Mouse (Mus musculus) forebrain, embryonic 12.5 days (tissue): ENCODE results near the gene Arhgef28. TPM values are rescaled to one million over a fixed set of nuclear protein-coding genes. Genes with fewer than 3 reads are reported as not detected.
A peak's percentile ranks its signal among the peaks of the same experiment; 100 is the strongest.
"Not testable (repeated sequence)": the region's sequence is repeated elsewhere in the genome, so short reads cannot be mapped to it uniquely, and the experiment has no call there.

Experiments
- ATAC-seq: fragments of 200-750 bp; cut with Nextera tagmentation; 2 replicates; pipeline ENCODE4 v1.8.0; 2017; ENCODE audit warnings: moderate TSS enrichment; ENCODE audit not compliant: low FRiP score
- H3K27ac ChIP-seq: fragments of 300-500 bp; sonication (generic); 2 replicates; pipeline ENCODE4 v1.5.1; 2016; ENCODE audit warnings: mild to moderate bottlenecking
- H3K27me3 ChIP-seq: fragments of 300-500 bp; sonication (generic); 2 replicates; pipeline ENCODE4 v1.6.1; 2016; ENCODE audit warnings: mild to moderate bottlenecking
- H3K36me3 ChIP-seq: fragments of 300-500 bp; sonication (generic); replicated peaks from 2 replicates; pipeline ENCODE4 v1.6.1; 2016; ENCODE audit warnings: mild to moderate bottlenecking
- H3K4me1 ChIP-seq: fragments of 300-500 bp; sonication (generic); 2 replicates; pipeline ENCODE4 v1.6.1; 2016
- H3K4me2 ChIP-seq: fragments of 300-500 bp; sonication (generic); 2 replicates; pipeline ENCODE4 v1.6.1; 2016; ENCODE audit warnings: mild to moderate bottlenecking, moderate library complexity
- H3K4me3 ChIP-seq: fragments of 300-500 bp; sonication (generic); replicated peaks from 2 replicates; pipeline ENCODE4 v1.5.1; 2016; ENCODE audit warnings: mild to moderate bottlenecking
- H3K9ac ChIP-seq: fragments of 300-500 bp; sonication (generic); 2 replicates; pipeline ENCODE4 v1.6.1; 2016; ENCODE audit warnings: mild to moderate bottlenecking
- H3K9me3 ChIP-seq: fragments of 300-500 bp; sonication (generic); 2 replicates; pipeline ENCODE4 v1.6.1; 2016
- WGBS: fragments of 180-500 bp; shearing (Covaris S2); methylation state at CpG from one replicate; pipeline ENCODE4 v1.1.7; 2016; 5-methylcytosine and 5-hydroxymethylcytosine counted together
- polyA plus RNA-seq: library from polyadenylated mRNA; unstranded; fragments of >200 nt; fragmentation: Nextera tagmentation; extraction: Ambion mirVana; gene quantifications from 2 replicates; pipeline ENCODE4 v1.2.1, GENCODE M21; 2016

Gene Arhgef28
- polyA plus RNA-seq, 1 experiment from 2014 or later: 5.8 TPM

GRCm38 (mm10) chr13:98093483-98093882 is 112.8 kb downstream of the Arhgef28 start:
- Histone ChIP-seq H3K4me3 (no peak overlapping the region), H3K4me2 (no peak overlapping the region), H3K27ac (no peak overlapping the region), H3K27me3 (0 out of 2 replicates have a peak, but pooled peaks cover 2% of the 10 kb centered on the region), H3K9me3 (no peaks in the 10 kb centered on the region), H3K9ac (no peak overlapping the region), H3K4me1 (peaks cover 9% of the 10 kb centered on the region; the same call in 1 of the 2 replicates), H3K36me3 (no peaks in the 10 kb centered on the region)
- ATAC-seq: no peak
- 80% methylated on average over 9 of the region's 9 CpGs for WGBS

GRCm38 (mm10) chr13:98092354-98093002 is 113.8 kb downstream of the Arhgef28 start:
- no peak for ATAC-seq

GRCm38 (mm10) chr13:98079640-98080039 is 126.6 kb downstream of the Arhgef28 start:
- no peaks in the 10 kb centered on the region for H3K4me1 ChIP-seq
- no peaks in the 10 kb centered on the region for H3K36me3 ChIP-seq
- H3K9me3 ChIP-seq: no peaks in the 10 kb centered on the region
- H3K27me3 ChIP-seq: no peaks in the 10 kb centered on the region
- no peak overlapping the region for H3K27ac ChIP-seq
- H3K4me3 ChIP-seq: no peak overlapping the region
- H3K4me2 ChIP-seq: no peak overlapping the region
- 80% methylated on average over 4 of the region's 4 CpGs for WGBS
- no peak for ATAC-seq
- H3K9ac ChIP-seq: no peak overlapping the region

More at GRCm38 (mm10) chr13:98092354-98093002, 113.8 kb downstream of the Arhgef28 start:
- Histone ChIP-seq H3K4me2 (no peak overlapping the region), H3K36me3 (no peaks in the 10 kb centered on the region), H3K4me1 (peaks cover 9% of the 10 kb centered on the region; the same call in 1 of the 2 replicates), H3K27me3 (no peaks in the 10 kb centered on the region), H3K9me3 (no peaks in the 10 kb centered on the region), H3K4me3 (no peak overlapping the region), H3K9ac (no peak overlapping the region), H3K27ac (no peak overlapping the region)
- WGBS: 93% methylated on average over 12 of the region's 12 CpGs

- Histone ChIP-seq H3K4me2 (no peak overlapping the region), H3K27me3 (no peaks in the 10 kb centered on the region), H3K9ac (no peak overlapping the region), H3K4me1 (no peaks in the 10 kb centered on the region), H3K27ac (no peak overlapping the region), H3K4me3 (no peak overlapping the region), H3K36me3 (no peaks in the 10 kb centered on the region), H3K9me3 (no peaks in the 10 kb centered on the region)
- no peak for ATAC-seq
- WGBS: 86% methylated on average over 5 of the region's 5 CpGs
These were observed 128.0 kb downstream of the Arhgef28 start for GRCm38 (mm10) chr13:98078251-98078650.

- Histone ChIP-seq H3K4me1 (no peaks in the 10 kb centered on the region), H3K36me3 (no peaks in the 10 kb centered on the region), H3K27me3 (no peaks in the 10 kb centered on the region), H3K9me3 (no peaks in the 10 kb centered on the region), H3K4me2 (no peak overlapping the region), H3K27ac (no peak overlapping the region), H3K9ac (no peak overlapping the region), H3K4me3 (no peak overlapping the region)
- no peak for ATAC-seq
- 96% methylated on average over 12 of the region's 12 CpGs for WGBS
These were observed 129.0 kb downstream of the Arhgef28 start for GRCm38 (mm10) chr13:98077216-98077615.

- Histone ChIP-seq H3K4me2 (no peak overlapping the region), H3K27me3 (no peaks in the 10 kb centered on the region), H3K4me3 (no peak overlapping the region), H3K36me3 (no peaks in the 10 kb centered on the region), H3K9me3 (no peaks in the 10 kb centered on the region), H3K9ac (no peak overlapping the region), H3K27ac (no peak overlapping the region), H3K4me1 (no peaks in the 10 kb centered on the region)
- ATAC-seq: no peak
- 69% methylated on average over 11 of the region's 11 CpGs for WGBS
These were observed 131.4 kb downstream of the Arhgef28 start for GRCm38 (mm10) chr13:98074871-98075270.

GRCm38 (mm10) chr13:98073190-98073589 is 133.0 kb downstream of the Arhgef28 start:
- ATAC-seq: no peak
- Histone ChIP-seq H3K9me3 (no peaks in the 10 kb centered on the region), H3K36me3 (no peaks in the 10 kb centered on the region), H3K27ac (no peak overlapping the region), H3K4me3 (no peak overlapping the region), H3K9ac (no peak overlapping the region), H3K4me2 (no peak overlapping the region), H3K27me3 (no peaks in the 10 kb centered on the region), H3K4me1 (no peaks in the 10 kb centered on the region)
- WGBS: 79% methylated on average over 4 of the region's 4 CpGs

GRCm38 (mm10) chr13:98070458-98070857 is 135.8 kb downstream of the Arhgef28 start:
- H3K9me3 ChIP-seq: no peaks in the 10 kb centered on the region
- H3K4me1 ChIP-seq: no peaks in the 10 kb centered on the region
- H3K27ac ChIP-seq: no peak overlapping the region
- H3K36me3 ChIP-seq: no peaks in the 10 kb centered on the region
- H3K9ac ChIP-seq: no peak overlapping the region
- 92% methylated on average over 6 of the region's 6 CpGs for WGBS
- no peak overlapping the region for H3K4me3 ChIP-seq
- no peaks in the 10 kb centered on the region for H3K27me3 ChIP-seq
- no peak for ATAC-seq
- H3K4me2 ChIP-seq: no peak overlapping the region

- Histone ChIP-seq H3K27ac (no peak overlapping the region), H3K4me1 (no peaks in the 10 kb centered on the region), H3K4me2 (no peak overlapping the region), H3K9me3 (no peaks in the 10 kb centered on the region), H3K36me3 (no peaks in the 10 kb centered on the region), H3K27me3 (no peaks in the 10 kb centered on the region), H3K9ac (no peak overlapping the region), H3K4me3 (no peak overlapping the region)
- WGBS: 93% methylated on average over 6 of the region's 6 CpGs
- no peak for ATAC-seq
These were observed 136.6 kb downstream of the Arhgef28 start for GRCm38 (mm10) chr13:98069646-98070045.

- Histone ChIP-seq H3K9me3 (no peaks in the 10 kb centered on the region), H3K4me3 (no peak overlapping the region), H3K4me2 (no peak overlapping the region), H3K36me3 (no peaks in the 10 kb centered on the region), H3K27me3 (no peaks in the 10 kb centered on the region), H3K27ac (no peak overlapping the region), H3K4me1 (no peaks in the 10 kb centered on the region), H3K9ac (no peak overlapping the region)
- 89% methylated on average over 4 of the region's 4 CpGs for WGBS
- no peak for ATAC-seq
These were observed 143.4 kb downstream of the Arhgef28 start for GRCm38 (mm10) chr13:98062843-98063242.

- not testable (repeated sequence) for H3K4me2 ChIP-seq, H3K27ac ChIP-seq, H3K27me3 ChIP-seq, H3K9me3 ChIP-seq, H3K4me1 ChIP-seq, H3K4me3 ChIP-seq, ATAC-seq, H3K36me3 ChIP-seq, H3K9ac ChIP-seq
- 69% methylated on average over 1 of the region's 1 CpGs for WGBS
These were observed 146.1 kb downstream of the Arhgef28 start for GRCm38 (mm10) chr13:98060121-98060520.

GRCm38 (mm10) chr13:98055194-98055593 is 151.0 kb downstream of the Arhgef28 start:
- Histone ChIP-seq H3K9me3 (peaks cover 6% of the 10 kb centered on the region; the same call in 1 of the 2 replicates), H3K36me3 (no peaks in the 10 kb centered on the region), H3K4me2 (peak overlapping the region; percentile 15), H3K4me1 (peaks cover 10% of the 10 kb centered on the region), H3K27me3 (0 out of 2 replicates have a peak, but pooled peaks cover 3% of the 10 kb centered on the region), H3K27ac (no peak overlapping the region), H3K9ac (no peak overlapping the region), H3K4me3 (no peak overlapping the region)
- peak; percentile 63 for ATAC-seq
- 19% methylated on average over 8 of the region's 8 CpGs for WGBS

GRCm38 (mm10) chr13:98040628-98041150 is 165.6 kb downstream of the Arhgef28 start:
- WGBS: 48% methylated on average over 3 of the region's 3 CpGs
- H3K4me1 ChIP-seq: peaks cover 5% of the 10 kb centered on the region
- no peak overlapping the region for H3K4me3 ChIP-seq
- no peak for ATAC-seq
- no peaks in the 10 kb centered on the region for H3K36me3 ChIP-seq
- no peak overlapping the region for H3K9ac ChIP-seq
- no peaks in the 10 kb centered on the region for H3K27me3 ChIP-seq
- H3K27ac ChIP-seq: no peak overlapping the region
- H3K9me3 ChIP-seq: no peaks in the 10 kb centered on the region
- no peak overlapping the region for H3K4me2 ChIP-seq
